Mouse (Mus musculus) embryonic fibroblast, embryonic 13.5 days (primary cell): ENCODE results near the gene St3gal3.

Source experiments
- CTCF ChIP-seq: IDR thresholded peaks from 2 replicates; pipeline ENCODE4 v1.5.1; 2011; ENCODE audit warnings: mild to moderate bottlenecking, control low read depth, low read length, moderate library complexity, borderline replicate concordance; ENCODE audit not compliant: insufficient read depth
- POLR2A ChIP-seq: IDR thresholded peaks from 2 replicates; pipeline ENCODE4 v1.6.1; 2011; ENCODE audit warnings: low read depth, mild to moderate bottlenecking, control low read depth, low read length, moderate library complexity

DNA sequence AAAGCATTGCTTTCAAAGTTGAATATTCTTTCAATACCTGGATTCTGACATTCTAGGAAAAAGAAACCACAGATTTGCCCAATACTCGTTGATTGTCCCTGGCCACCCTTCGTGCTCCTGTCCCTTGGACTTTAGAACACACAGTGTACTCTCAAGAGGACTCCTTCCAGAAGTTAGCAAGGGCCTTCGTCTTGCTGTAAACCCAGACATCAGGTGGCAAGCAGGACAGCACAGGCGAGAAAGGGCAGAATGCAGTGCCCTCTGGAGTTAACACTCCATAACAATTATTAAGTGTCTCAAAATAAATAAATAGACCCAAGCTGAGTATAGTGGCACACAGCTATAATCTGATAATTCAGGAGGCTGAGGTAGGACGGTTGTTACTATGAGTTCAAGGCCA, 101.7 kb downstream of the St3gal3 start:
- TF ChIP-seq POLR2A (no peak), CTCF (no peak)
